Mouse (Mus musculus) left cerebral cortex, adult 18-20 months (tissue): ENCODE data around the gene Podxl2. TPM values are rescaled to one million over a fixed set of nuclear protein-coding genes. Genes with fewer than 3 reads are reported as not detected.
A peak's percentile ranks its signal among the peaks of the same experiment; 100 is the strongest.

Experiments used
- DNase-seq, 2 experiments: peaks; one replicate each; pipeline ENCODE4 v3.0.0; 2021 to 2022; ENCODE audit warnings: low spot score in 2 of 2, mixed read lengths in 1 of 2
- total RNA-seq, 2 experiments: library from RNA; stranded (reverse); gene quantifications; 2 replicates each; pipeline ENCODE4 v1.2.3; 2021

Podxl2 gene
- total RNA-seq, 2 experiments from 2014 or later, result 202 to 219 TPM

GRCm38 (mm10) chr6:88829579-88829978 is 45.3 kb downstream of the Podxl2 start:
- no peak for DNase-seq

- no peak for DNase-seq
These were observed 46.4 kb downstream of the Podxl2 start for GRCm38 (mm10) chr6:88828206-88829009.

GRCm38 (mm10) chr6:88827395-88828205 is 47.2 kb downstream of the Podxl2 start:
- DNase-seq, result peak in 1 of 2 experiments; percentile 51

GRCm38 (mm10) chr6:88826965-88827364 is 47.9 kb downstream of the Podxl2 start:
- no peak for DNase-seq

GRCm38 (mm10) chr6:88826545-88826944 is 48.3 kb downstream of the Podxl2 start:
- peak in 1 of 2 experiments; percentile 47 for DNase-seq

GRCm38 (mm10) chr6:88826088-88826487 is 48.8 kb downstream of the Podxl2 start:
- no peak for DNase-seq

- DNase-seq, result no peak
These were observed 50.7 kb downstream of the Podxl2 start for GRCm38 (mm10) chr6:88824183-88824582.

- DNase-seq, result no peak
These were observed 52.9 kb downstream of the Podxl2 start for GRCm38 (mm10) chr6:88821901-88822300.

- DNase-seq, result no peak
These were observed 53.5 kb downstream of the Podxl2 start for GRCm38 (mm10) chr6:88821294-88821693.

- no peak for DNase-seq
These were observed 54.0 kb downstream of the Podxl2 start for GRCm38 (mm10) chr6:88820853-88821252.

GRCm38 (mm10) chr6:88816913-88817312 is 57.9 kb downstream of the Podxl2 start:
- no peak for DNase-seq

GRCm38 (mm10) chr6:88815489-88815888 is 59.4 kb downstream of the Podxl2 start:
- no peak for DNase-seq

GRCm38 (mm10) chr6:88815036-88815435 is 59.8 kb downstream of the Podxl2 start:
- no peak for DNase-seq

GRCm38 (mm10) chr6:88813832-88814231 is 61.0 kb downstream of the Podxl2 start:
- DNase-seq, result no peak

- DNase-seq, result peak in 1 of 2 experiments; percentile 53
These were observed 62.0 kb downstream of the Podxl2 start for GRCm38 (mm10) chr6:88812886-88813285.

- DNase-seq, result no peak
These were observed 62.9 kb downstream of the Podxl2 start for GRCm38 (mm10) chr6:88811880-88812400.

GRCm38 (mm10) chr6:88811396-88811795 is 63.4 kb downstream of the Podxl2 start:
- no peak for DNase-seq

- DNase-seq, result no peak
These were observed 64.6 kb downstream of the Podxl2 start for GRCm38 (mm10) chr6:88810291-88810690.

- DNase-seq, result peak in 1 of 2 experiments; percentile 42
These were observed 65.5 kb downstream of the Podxl2 start for GRCm38 (mm10) chr6:88809091-88810037.

GRCm38 (mm10) chr6:88804966-88805577 is 69.8 kb downstream of the Podxl2 start:
- no peak for DNase-seq
